Mouse (Mus musculus): ENCODE measurements at regions not wholly inside any gene's neighbourhood (a gene's known extent, or its start where the extent isn't known, plus 50 kb on each side); places are given as distances from the start of the nearest gene placed in this dataset.

DNA sequence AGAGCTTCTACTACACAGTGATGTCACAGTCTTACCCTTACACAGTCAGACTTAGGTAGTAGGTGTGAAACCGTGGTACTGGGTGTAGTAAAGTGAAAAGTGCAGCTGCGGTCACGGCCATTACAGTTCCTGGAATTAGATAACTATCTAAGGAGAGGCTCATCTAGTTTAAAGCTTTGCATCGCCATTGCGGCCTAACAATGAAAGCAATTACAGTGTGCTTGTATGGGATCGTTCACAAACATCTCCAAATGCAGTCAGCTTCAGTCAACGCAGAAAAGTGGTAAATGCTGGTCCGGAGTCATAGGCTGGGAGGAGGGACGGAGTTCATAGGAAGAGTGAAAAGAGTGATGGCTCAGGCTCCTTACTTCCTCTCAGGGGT is 106.0 kb upstream of the Col1a2 start:
- ATAC-seq (ENCODE audit: poor library complexity, severe bottlenecking): no peak

- no peak for ATAC-seq (ENCODE audit: poor library complexity, severe bottlenecking)
These were observed 99.3 kb upstream of the Col1a2 start for GRCm38 (mm10) chr6:4405301-4405700.

GRCm38 (mm10) chr6:4407748-4408147 is 96.9 kb upstream of the Col1a2 start:
- ATAC-seq (ENCODE audit: poor library complexity, severe bottlenecking): no peak

DNA sequence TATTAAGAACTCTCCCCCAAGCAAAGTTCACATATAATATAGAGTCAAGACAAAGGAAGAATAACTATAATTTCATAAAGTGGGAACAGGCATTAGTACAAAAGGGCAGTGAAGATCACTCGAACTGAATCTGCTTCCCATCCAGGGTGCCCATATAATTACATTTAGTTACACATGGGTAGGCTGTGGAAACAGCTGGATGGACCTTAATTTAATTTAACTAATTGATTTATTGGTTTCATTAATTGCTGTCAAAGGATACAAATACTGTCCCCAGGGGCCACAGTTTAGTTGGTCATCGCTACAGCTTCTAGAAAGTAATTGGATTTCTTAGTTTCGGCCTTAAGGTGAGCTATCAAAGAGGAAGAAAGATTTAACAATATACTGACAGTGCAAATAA is 91.4 kb upstream of the Col1a2 start:
- ATAC-seq (ENCODE audit: poor library complexity, severe bottlenecking): no peak

- ATAC-seq (ENCODE audit: poor library complexity, severe bottlenecking): 0 out of 2 replicates have a peak, but pooled peaks have one; percentile 38
These were observed 90.4 kb upstream of the Col1a2 start for GRCm38 (mm10) chr6:4414166-4414565.

GRCm38 (mm10) chr6:4415206-4415605 is 89.4 kb upstream of the Col1a2 start:
- no peak for ATAC-seq (ENCODE audit: poor library complexity, severe bottlenecking)

DNA sequence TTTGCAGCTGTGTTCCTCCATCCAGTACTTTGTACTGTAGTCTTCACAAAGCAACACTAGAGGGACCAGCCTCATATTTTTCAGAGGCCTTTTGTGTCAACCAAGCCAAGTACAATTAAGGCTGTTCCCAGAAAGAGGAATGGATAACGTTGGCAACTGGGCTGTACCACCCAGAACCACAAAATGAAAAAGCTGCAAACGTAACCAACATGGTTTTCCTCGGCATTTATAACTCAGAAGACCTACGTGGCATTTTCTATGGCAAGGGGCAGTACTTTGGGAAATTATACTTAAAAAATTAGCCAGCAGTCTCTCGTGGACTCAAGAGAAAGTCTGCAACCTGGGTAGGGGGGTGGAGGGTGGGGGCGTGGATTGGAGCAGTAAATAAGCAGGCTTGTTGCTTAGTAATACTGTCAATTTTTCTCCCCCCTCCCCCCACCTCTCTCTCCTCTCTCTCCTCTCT is 87.3 kb upstream of the Col1a2 start:
- no peak for ATAC-seq (ENCODE audit: poor library complexity, severe bottlenecking)

- ATAC-seq (ENCODE audit: poor library complexity, severe bottlenecking): no peak
These were observed 86.2 kb upstream of the Col1a2 start for GRCm38 (mm10) chr6:4418376-4418775.

DNA sequence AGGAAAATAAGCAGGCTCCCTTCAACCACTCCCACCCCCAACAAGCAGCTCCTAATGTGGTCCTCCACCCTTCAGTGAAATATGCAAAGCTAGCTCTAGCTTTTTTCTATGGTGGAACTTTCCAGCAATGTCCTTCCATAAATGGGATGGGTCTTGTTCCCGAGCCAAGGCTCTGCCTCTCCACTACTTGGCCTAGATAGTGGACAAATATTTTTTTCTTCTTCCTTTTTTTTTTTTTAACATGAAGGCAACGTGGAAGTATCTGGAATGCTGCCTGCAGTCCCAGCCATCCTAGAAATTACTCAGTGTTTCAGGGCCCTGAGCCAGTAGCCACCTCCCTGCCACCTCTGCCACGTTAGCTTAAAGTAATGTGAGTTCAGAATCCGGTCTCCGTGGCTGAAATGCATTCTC is 85.7 kb upstream of the Col1a2 start:
- no peak for ATAC-seq (ENCODE audit: poor library complexity, severe bottlenecking)

DNA sequence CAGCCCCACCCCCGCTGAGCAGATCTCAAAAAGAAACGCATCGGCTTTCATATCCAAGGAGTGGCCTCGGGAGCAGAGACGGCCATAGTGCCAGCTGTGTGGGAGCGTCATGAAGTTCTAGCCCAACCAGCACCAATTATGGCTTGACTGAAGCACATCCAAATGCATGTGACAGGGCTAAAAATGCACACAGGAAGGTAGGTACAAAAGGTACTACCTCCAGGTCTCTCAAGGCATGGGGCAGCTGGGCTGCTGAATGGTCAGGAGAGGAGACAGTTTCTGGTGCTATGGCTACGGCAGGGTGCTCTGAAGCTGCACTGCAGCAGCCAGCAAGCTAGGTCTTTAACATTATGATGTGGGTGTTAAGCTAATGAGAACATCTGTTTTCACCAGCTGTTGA is 83.1 kb upstream of the Col1a2 start:
- no peak for ATAC-seq (ENCODE audit: poor library complexity, severe bottlenecking)

- no peak for ATAC-seq (ENCODE audit: poor library complexity, severe bottlenecking)
These were observed 77.5 kb upstream of the Col1a2 start for GRCm38 (mm10) chr6:4427122-4427521.

DNA sequence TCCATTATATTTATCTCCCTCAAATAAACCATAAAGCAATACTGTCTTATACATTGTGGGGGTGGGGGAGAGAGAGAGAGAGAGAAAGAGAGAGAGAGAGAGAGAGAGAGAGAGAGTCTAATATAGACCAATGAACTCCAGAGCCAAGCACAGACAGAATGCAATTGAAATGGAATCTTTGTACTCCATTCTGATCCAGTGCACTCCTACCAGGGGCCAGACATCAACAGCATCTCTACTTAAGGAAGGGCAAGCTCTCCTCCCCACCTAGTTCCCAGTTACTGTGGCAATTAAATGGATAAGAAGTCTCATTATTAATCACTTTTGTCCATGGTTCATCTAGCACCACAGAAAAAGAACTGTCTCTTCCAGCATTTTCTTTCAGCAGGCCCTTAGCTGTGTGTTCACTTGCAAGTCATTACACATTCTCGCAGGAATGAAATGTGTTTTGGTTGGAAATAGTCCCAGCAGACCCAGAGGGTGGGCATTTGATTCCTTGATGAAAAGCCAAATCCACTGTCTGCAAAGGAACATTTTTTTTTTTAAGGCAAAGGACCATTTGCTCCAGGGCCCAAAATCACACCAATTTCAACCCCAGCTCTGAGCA is 73.8 kb upstream of the Col1a2 start:
- no peak for ATAC-seq (ENCODE audit: poor library complexity, severe bottlenecking)

GRCm38 (mm10) chr6:4432192-4432591 is 72.4 kb upstream of the Col1a2 start:
- ATAC-seq (ENCODE audit: poor library complexity, severe bottlenecking): no peak

GRCm38 (mm10) chr6:4436439-4436838 is 68.2 kb upstream of the Col1a2 start:
- no peak for ATAC-seq (ENCODE audit: poor library complexity, severe bottlenecking)

DNA sequence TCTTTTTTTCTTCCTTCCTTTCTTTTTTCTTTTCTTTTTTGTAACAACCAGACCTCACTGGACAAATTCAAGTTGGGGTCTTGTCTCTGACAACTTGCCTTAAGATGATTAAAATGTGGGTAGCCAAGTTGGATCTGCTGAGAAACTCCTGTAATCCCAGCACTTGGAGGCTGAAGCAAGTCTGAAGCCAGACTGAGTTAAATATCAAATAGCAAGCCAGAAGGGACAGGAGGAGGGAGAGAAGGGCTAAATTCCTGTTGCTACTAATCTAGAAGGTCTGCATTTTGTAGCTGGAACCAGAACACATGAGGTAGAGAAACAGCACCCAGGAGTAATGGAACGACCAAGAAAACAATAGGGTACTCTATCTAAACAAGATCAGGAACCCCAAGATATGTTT is 67.7 kb upstream of the Col1a2 start:
- ATAC-seq (ENCODE audit: poor library complexity, severe bottlenecking): no peak

GRCm38 (mm10) chr6:4441618-4442167 is 62.9 kb upstream of the Col1a2 start:
- no peak for ATAC-seq (ENCODE audit: poor library complexity, severe bottlenecking)

- no peak for ATAC-seq (ENCODE audit: poor library complexity, severe bottlenecking)
These were observed 58.7 kb upstream of the Col1a2 start for GRCm38 (mm10) chr6:4445906-4446305.

GRCm38 (mm10) chr6:4451227-4451626 is 53.4 kb upstream of the Col1a2 start:
- no peak for ATAC-seq (ENCODE audit: poor library complexity, severe bottlenecking)

All from megakaryocyte, adult 5-6 weeks (primary cell).